Mouse (Mus musculus): ENCODE results near the gene Cd79b. TPM values are rescaled to one million over a fixed set of nuclear protein-coding genes. Genes with fewer than 3 reads are reported as not detected.

The Cd79b gene
- polyA plus RNA-seq, 1 experiment from 2014 or later, result 0.92 TPM

Other genes starting within 250 kb of the Cd79b start
- gene Taco1, start 248.7 kb downstream of the Cd79b start, polyA plus RNA-seq (2015; fragmentation: Nextera tagmentation; extraction: Ambion mirVana), result 8.0 and 9.5 TPM in 2 replicates
- 13.1 and 15.9 TPM in 2 replicates for gene Map3k3, start 230.1 kb downstream of the Cd79b start, polyA plus RNA-seq (2015; fragmentation: Nextera tagmentation; extraction: Ambion mirVana)
- not detected in 2 replicates for gene Gm10840, start 153.9 kb downstream of the Cd79b start, polyA plus RNA-seq (2015; fragmentation: Nextera tagmentation; extraction: Ambion mirVana)
- gene Limd2, start 153.9 kb downstream of the Cd79b start, polyA plus RNA-seq (2015; fragmentation: Nextera tagmentation; extraction: Ambion mirVana), result 148 and 172 TPM in 2 replicates
- 29.2 and 30.7 TPM in 2 replicates for gene Strada, start 112.6 kb downstream of the Cd79b start, polyA plus RNA-seq (2015; fragmentation: Nextera tagmentation; extraction: Ambion mirVana)
- 96.2 and 98.3 TPM in 2 replicates for gene Ccdc47, start 98.4 kb downstream of the Cd79b start, polyA plus RNA-seq (2015; fragmentation: Nextera tagmentation; extraction: Ambion mirVana)
- gene Ddx42, start 97.8 kb downstream of the Cd79b start, polyA plus RNA-seq (2015; fragmentation: Nextera tagmentation; extraction: Ambion mirVana), result 75.0 and 77.6 TPM in 2 replicates
- gene Ftsj3, start 58.7 kb downstream of the Cd79b start, polyA plus RNA-seq (2015; fragmentation: Nextera tagmentation; extraction: Ambion mirVana), result 31.1 and 40.6 TPM in 2 replicates
- gene Psmc5, start 58.6 kb downstream of the Cd79b start, polyA plus RNA-seq (2015; fragmentation: Nextera tagmentation; extraction: Ambion mirVana), result 328 and 329 TPM in 2 replicates
- gene Smarcd2, start 41.8 kb downstream of the Cd79b start, polyA plus RNA-seq (2015; fragmentation: Nextera tagmentation; extraction: Ambion mirVana), result 14.2 and 29.1 TPM in 2 replicates
- 0.15 and 0.29 TPM in 2 replicates for gene Tcam1, start 38.1 kb downstream of the Cd79b start, polyA plus RNA-seq (2015; fragmentation: Nextera tagmentation; extraction: Ambion mirVana)
- not detected in 2 replicates for gene Gh, start 12.9 kb downstream of the Cd79b start, polyA plus RNA-seq (2015; fragmentation: Nextera tagmentation; extraction: Ambion mirVana)
- 0.08 and 0.18 TPM in 2 replicates for gene Scn4a, start 38.5 kb upstream of the Cd79b start, polyA plus RNA-seq (2015; fragmentation: Nextera tagmentation; extraction: Ambion mirVana)
- gene Prr29, start 50.7 kb upstream of the Cd79b start, polyA plus RNA-seq (2015; fragmentation: Nextera tagmentation; extraction: Ambion mirVana), result 0.23 and 0.41 TPM in 2 replicates
- gene Icam2, start 73.3 kb upstream of the Cd79b start, polyA plus RNA-seq (2015; fragmentation: Nextera tagmentation; extraction: Ambion mirVana), result 14.8 and 27.6 TPM in 2 replicates
- gene Ern1, start 173.1 kb upstream of the Cd79b start, polyA plus RNA-seq (2015; fragmentation: Nextera tagmentation; extraction: Ambion mirVana), result 4.1 and 6.5 TPM in 2 replicates